Mouse (Mus musculus): ENCODE measurements around the gene Gm7173. TPM values are rescaled to one million over a fixed set of nuclear protein-coding genes. Genes with fewer than 3 reads are reported as not detected.

Gene Gm7173
- polyA plus RNA-seq (2014; fragmentation: Illumina TruSeq; extraction: RNeasy Lipid Tissue Mini Kit (QIAGEN cat#74804); ENCODE audit: low read depth, low replicate concordance) = 0.63 TPM

DNA sequence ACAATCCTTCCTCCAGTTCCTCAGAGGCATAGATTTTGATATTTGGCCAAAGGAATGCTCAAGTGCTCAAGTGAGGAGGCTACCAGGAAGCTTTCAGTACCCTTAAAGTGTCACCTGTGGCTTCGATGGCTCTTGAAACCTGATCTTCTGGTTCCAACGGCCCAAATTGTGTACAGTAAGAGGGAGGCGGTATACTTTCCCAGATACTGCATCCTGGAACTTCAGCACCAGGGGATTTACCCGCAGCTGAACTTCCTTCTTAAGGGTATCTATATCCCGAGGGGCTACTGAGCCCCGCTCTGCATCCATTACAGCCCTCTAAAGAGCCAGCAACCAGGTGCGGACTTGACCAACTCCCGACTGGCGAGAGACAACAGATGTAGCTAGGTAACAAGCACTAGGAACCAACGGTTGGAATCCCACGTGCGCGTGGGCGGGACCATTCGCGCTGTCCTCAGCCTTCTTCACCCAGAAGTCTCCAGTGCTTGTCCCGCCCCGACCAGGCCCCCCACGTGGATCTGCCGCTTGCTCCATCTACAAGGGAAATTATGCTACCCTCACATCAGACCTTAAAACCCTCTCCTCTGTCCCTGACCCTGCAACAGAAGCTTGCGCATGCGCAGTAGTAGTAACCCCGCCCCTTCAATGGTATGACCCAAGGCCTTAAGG is at the start of gene Gm7173:
Gm7173 (minus strand) TSS at position 309 of the 669 bp plus-strand sequence.

Other genes with a start within 250 kb of the Gm7173 start
- gene Mageb16, start 154.2 kb upstream of the Gm7173 start, polyA plus RNA-seq (2014; fragmentation: Illumina TruSeq; extraction: RNeasy Lipid Tissue Mini Kit (QIAGEN cat#74804); ENCODE audit: low read depth, low replicate concordance) = not detected